Mouse (Mus musculus) heart, postnatal 4 days (tissue): ENCODE data around the gene Tgoln1. TPM values are rescaled to one million over a fixed set of nuclear protein-coding genes. Genes with fewer than 3 reads are reported as not detected.
A peak's percentile ranks its signal among the peaks of the same experiment; 100 is the strongest.

Source experiments
- DNase-seq: peaks from one replicate; pipeline ENCODE4 v3.0.0; 2021
- total RNA-seq, 2 experiments: library from RNA; stranded (reverse); gene quantifications; 2 replicates each; pipeline ENCODE4 v1.2.3; 2021

The Tgoln1 gene
- total RNA-seq: 10 to 100 TPM; 31.2 to 32.5 TPM

DNA sequence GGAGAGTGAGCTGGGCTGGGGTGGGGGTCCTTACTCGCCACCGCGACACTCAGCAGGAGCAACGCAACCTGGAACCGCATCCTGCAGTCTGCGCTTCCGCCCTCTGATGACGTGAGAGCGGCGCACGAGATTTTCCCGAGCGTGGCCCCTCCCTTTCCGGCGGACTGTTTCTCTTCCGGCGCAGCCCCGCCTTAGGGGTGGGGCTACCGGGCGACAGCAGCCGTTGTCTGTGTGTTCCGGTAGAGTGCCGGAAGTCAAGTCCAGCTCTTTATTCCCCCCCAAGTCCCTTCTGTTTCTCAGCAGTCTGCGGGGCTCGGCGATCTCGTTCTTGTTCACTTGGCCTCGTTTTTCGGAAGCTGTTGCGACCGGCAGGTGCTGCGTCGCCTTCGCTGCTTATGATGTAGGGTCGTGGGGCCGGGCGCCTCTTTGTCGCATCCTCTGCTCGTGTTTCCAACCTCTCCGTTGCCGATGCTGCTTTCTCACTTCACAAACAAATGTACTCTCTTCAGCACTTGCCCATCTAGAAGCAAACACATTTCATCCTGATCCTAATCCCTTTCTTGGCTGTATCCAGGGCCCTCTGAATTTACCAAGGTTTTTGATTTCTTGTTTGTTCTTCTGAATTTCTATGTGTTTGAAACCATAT lies at the start of gene Tgoln1:
Gene Tgoln1, minus strand, starts transcription at position 358 of the 646 bp plus-strand sequence.
- DNase-seq: peak; percentile 94

GRCm38 (mm10) chr6:72664290-72664689 lies 47.5 kb upstream of the Tgoln1 start:
- no peak for DNase-seq

- DNase-seq: peak; percentile 39
Measured at GRCm38 (mm10) chr6:72663000-72663399, 46.2 kb upstream of the Tgoln1 start.

GRCm38 (mm10) chr6:72660391-72660720 lies 43.6 kb upstream of the Tgoln1 start:
- no peak for DNase-seq

DNA sequence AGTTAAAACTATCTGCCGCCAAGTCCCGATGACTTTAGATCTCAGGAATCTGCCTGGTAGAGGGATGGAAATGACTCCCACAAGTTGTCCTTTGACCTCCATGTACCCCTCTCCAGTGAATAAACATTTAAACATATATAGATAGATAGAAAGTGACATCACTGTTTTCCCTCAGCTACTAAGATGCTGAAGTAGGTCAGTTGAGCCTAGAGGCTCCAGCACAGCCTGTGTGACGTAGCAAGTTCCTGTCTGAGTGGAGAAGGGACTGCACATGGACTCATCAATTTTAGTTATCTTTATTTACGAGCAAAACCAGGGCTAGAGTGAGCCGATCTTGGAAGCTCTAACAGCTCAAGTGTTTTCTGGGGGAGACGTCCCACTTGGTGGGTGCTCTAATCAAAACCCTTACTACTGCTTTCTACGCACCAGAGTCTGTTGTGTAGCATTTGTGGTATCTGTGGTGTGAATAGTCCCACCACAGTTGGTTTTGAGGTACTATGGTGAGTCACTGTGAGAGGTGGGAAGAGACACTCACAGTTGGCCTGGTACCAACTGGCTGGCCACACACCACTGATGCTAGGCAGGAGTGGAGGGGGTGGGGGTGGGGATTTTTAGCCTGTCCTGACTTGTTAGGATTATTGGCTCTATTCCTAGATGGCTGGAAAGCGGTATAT lies 43.1 kb upstream of the Tgoln1 start:
- DNase-seq: peak; percentile 45

DNA sequence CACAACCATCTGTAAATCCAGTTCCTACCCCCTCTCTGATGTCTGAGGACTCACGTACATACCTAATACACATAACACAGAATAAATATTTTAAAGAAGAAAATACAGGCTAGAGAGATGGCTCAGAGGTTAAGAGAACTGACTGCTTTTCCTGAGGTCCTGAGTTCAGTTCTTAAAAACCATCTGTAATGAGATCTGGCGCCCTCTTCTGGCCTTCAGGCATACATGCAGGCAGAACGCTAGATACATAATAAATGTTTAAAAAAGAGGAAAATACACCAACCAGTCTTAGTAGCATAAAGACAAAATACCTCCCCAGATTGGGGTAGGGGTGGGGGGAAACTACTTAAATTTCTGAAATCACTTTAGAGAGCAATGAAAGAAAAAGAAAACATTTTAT lies 41.2 kb upstream of the Tgoln1 start:
- no peak for DNase-seq

DNA sequence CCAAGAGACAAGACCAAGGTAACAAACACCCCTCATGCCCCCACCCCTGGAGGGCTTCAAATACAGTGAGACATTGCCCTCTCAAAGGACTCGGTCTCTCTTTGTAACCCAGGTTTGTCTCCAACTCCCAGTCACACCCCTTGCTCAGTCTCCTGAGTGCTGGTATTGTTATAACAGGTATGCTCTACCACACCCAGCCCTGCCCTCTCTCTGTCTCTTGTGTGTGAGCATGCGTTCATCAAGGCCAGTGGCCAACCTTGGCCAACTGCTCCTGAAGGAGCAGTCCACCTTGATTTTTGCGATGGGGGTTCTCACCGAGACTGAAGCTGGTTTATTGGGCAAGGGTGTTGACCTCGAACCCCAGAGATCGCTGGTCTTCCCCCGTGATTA lies 39.2 kb upstream of the Tgoln1 start:
- DNase-seq: no peak

DNA sequence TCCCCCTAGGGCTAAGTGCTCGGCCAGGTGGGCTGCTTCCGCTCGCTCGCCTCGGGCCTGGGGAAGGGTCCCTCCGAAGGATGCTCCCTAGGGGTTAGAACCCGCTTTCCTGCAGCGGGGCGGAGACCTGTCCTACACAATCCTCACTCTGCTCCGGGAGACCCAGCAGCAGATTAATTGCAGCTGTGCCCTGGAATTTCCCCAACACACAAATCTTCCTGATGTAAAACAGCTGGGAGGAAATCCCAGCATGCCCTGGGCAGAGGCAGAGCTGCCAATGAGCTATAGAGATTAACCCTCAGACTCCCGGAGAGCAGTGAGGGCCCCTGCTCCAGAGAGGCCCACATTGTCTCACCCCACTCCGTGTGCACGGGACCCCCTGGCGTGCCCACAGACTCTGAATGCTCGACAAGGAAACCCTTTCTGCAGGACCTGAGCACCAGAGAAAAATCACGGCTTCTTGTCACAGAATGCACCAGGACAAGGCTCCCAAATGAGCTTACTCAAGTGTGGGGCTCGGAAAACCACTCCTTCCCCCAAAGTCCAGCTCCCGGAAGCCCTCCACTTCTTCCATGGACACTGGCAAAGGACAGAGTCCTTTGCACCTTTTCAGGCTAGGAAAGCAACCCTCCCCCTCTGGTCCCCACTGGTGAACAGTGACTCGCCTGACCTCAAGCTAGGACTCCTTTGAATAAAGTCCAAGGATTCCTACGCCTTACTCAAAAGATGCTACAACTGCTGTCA lies 38.7 kb upstream of the Tgoln1 start:
- peak; percentile 81 for DNase-seq

GRCm38 (mm10) chr6:72654355-72654754 lies 37.6 kb upstream of the Tgoln1 start:
- no peak for DNase-seq

- DNase-seq: peak; percentile 62
Measured at GRCm38 (mm10) chr6:72653419-72653818, 36.6 kb upstream of the Tgoln1 start.

DNA sequence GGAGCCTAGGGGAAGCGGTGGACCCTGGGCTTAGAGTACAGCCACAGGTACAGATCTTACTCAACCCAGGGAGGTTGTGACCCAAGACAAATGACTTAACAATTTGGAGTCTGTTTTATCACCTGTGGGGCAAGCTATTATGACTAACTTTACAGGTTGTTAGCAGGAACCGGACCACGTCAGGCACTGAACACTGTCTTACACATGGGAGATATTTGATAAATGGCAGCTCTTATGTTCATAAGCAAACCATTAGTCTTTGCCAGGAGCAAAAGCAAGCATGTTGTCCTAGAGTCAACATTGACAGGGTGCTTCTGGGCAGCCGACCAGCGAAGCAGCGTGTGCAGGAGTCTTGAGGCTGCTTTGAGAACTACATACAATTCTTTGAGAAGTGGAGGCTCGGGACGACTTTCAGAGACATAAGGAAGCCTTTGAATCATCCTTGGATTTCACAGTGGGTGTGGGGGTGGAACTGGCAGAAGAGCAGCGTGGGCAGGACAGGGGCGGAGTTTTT lies 33.6 kb upstream of the Tgoln1 start:
- DNase-seq: no peak

DNA sequence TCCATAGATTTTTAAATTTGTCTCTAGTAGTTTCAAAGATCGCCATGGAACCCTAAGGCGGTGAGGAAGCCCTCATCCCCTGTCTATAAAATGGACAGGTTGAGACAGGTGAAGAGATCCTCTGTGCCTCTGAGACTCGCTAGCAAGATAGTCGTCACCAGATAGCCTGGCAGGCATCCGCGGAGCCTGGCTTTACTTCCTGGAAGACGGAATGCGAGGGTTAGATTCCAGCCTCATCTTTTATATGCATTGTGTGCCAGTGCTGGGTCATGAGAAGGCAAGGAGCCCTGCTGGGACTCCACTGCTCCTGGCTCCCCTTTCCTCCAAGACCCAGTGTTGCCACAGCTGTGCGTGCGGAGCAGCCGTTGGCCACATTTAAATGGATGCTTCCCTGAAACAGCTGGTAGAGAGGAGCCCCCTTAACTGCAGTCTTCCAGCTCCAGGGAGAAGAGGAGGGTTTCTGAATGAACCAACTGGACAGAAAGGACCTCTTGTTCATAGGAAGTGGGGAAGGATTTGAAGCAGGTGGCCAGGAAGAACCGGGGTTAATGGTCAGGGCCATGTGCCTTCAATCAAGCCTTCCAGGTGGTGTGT lies 31.3 kb upstream of the Tgoln1 start:
- DNase-seq: no peak

GRCm38 (mm10) chr6:72647383-72647820 lies 30.6 kb upstream of the Tgoln1 start:
- peak; percentile 81 for DNase-seq

- DNase-seq: no peak
Measured at GRCm38 (mm10) chr6:72645364-72645763, 28.6 kb upstream of the Tgoln1 start.

GRCm38 (mm10) chr6:72644576-72644975 lies 27.8 kb upstream of the Tgoln1 start:
- DNase-seq: no peak

- no peak for DNase-seq
Measured at GRCm38 (mm10) chr6:72641218-72641954, 24.6 kb upstream of the Tgoln1 start.

DNA sequence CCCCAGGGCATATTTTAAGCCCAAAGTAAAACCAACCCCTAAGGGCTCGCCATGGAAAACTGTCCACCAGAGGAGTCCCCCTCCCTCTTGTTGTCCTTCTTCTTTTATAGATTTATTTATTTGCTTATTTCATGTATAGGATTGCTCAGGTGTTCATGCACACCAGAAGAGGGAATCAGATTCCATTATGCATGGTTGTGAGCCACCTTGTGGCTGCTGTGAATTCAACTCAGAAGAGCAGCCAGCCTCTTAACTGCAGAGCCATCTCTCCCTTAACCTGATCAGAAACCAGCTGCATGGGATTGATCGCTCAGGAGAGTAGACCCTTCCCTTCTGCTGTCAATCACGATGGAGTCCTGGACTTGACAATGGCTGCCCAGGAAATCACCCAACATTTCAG lies 20.1 kb upstream of the Tgoln1 start:
- no peak for DNase-seq

GRCm38 (mm10) chr6:72635760-72636431 lies 19.1 kb upstream of the Tgoln1 start:
- peak; percentile 79 for DNase-seq

GRCm38 (mm10) chr6:72634311-72634710 lies 17.5 kb upstream of the Tgoln1 start:
- DNase-seq: no peak

DNA sequence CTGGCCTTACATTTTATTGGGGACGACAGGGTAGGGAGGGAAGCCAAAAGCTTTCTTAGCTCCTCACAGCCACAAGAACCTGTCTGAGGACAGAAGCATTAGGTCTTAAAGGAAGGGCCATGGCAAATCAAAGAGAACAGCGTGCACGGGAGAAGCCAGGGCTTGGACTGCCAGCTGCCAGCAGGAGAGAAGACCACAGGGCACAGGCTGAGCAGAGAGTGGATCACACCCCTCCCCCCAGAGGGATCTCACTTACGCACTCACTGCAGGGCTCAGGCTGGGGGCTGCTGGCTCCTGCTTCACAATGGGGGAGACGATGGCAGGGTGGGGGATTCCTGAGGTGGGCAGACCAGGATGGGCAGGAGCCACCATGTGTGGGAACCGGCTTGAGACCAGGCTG lies 14.9 kb upstream of the Tgoln1 start:
- DNase-seq: no peak

- no peak for DNase-seq
Measured at GRCm38 (mm10) chr6:72630961-72631360, 14.2 kb upstream of the Tgoln1 start.

GRCm38 (mm10) chr6:72630370-72630769 lies 13.6 kb upstream of the Tgoln1 start:
- no peak for DNase-seq
